Comparison of ENCODE assay signal across 24 mouse cellular contexts in the genomic region with DNA sequence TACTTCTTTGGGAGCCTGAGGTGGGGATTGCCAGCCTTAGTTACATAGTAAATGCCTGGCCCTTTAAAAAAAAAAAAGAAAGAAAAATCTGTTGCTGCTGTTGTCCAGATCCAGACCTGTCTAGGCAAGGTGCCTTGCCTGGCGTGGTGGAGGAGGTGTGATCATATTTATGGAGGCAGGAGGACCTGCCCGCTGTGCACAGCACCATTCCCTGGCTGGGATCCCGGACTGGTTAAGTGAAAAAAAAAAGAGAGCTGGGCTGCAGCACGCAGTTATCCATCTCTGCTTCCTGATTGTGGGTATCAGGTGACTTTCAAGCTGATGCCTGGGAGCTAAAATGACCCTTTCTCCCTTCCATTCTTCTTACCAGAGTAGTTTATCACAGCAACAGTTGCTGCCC. TPM values are rescaled to one million over a fixed set of nuclear protein-coding genes. Genes with fewer than 3 reads are reported as not detected.
DNase-seq lines count a peak whose midpoint lies in the region; ATAC-seq lines count a peak whose summit lies in the region.
"Had no signal": no experiment of that assay in that cellular context is flagged by ENCODE, and none has a peak within 500 bp of the region (broad histone marks: within the 10 kb centered on the region; RNA-seq: fewer than 3 reads in every experiment).

No protein-coding gene starts in this region.

- no peak for ATAC-seq in liver, embryonic 11.5 days (replicated peaks; ENCODE audit: low FRiP score)
- ATAC-seq: CD4-positive, CD25-positive, alpha-beta regulatory T cell, adult 4 months; intestine, embryonic 16.5 days had no signal

- H3K4me2 ChIP-seq in liver, embryonic 11.5 days = no peak overlapping the region
- H3K4me2 ChIP-seq: embryonic facial prominence, embryonic 13.5 days; hindbrain, embryonic 15.5 days; limb, embryonic 15.5 days had no signal

- H3K9ac ChIP-seq in liver, embryonic 11.5 days (ENCODE audit: low read depth, low read length) = 0 out of 2 replicates have a peak overlapping the region, but pooled peaks have one; percentile 27
- H3K9ac ChIP-seq: embryonic facial prominence, embryonic 13.5 days; hindbrain, embryonic 15.5 days; limb, embryonic 15.5 days had no signal

- WGBS in liver, embryonic 11.5 days = 80% methylated on average over 4 of the region's 4 CpGs

- peaks cover 26% of the 10 kb centered on the region for H3K4me1 ChIP-seq in liver, embryonic 11.5 days (replicated peaks; ENCODE audit: control insufficient read depth, insufficient read depth, low read length)
- H3K4me1 ChIP-seq: embryonic facial prominence, embryonic 13.5 days; forebrain, embryonic 10.5 days had no signal

- DNase-seq in liver, embryonic 11.5 days (ENCODE audit: low spot score) = no peak
- no peak for DNase-seq in liver
- peak; percentile 55 for DNase-seq in cerebellum, adult 8-10 months
- DNase-seq in fat pad, adult 2 months (ENCODE audit: extremely low read depth, low read depth, low spot score) = peak; percentile 55
- DNase-seq in heart, postnatal 36 days = no peak
- DNase-seq in right cerebral cortex, adult 18-20 months = no peak
- no peak for DNase-seq in yolk sac, embryonic 10.5 days (ENCODE audit: low spot score)
- DNase-seq: heart, adult 18-20 months; layer of hippocampus, adult 9-11 months; spleen, adult 18-20 months; thymus, adult 2 months had no signal

- peaks cover 22% of the 10 kb centered on the region; the same call in 1 of the 2 replicates for H3K36me3 ChIP-seq in liver, embryonic 11.5 days (ENCODE audit: control insufficient read depth, insufficient read depth, low read length)

- no peaks in the 10 kb centered on the region for H3K9me3 ChIP-seq in liver, embryonic 11.5 days (ENCODE audit: control insufficient read depth, low read length)
- H3K9me3 ChIP-seq: embryonic facial prominence, embryonic 13.5 days; forebrain, embryonic 10.5 days; G1E; hindbrain, embryonic 15.5 days; limb, embryonic 15.5 days had no signal

- H3K4me3 ChIP-seq in liver, embryonic 11.5 days (ENCODE audit: low read depth, low read length) = no peak overlapping the region
- H3K4me3 ChIP-seq: embryonic facial prominence, embryonic 13.5 days; forebrain, embryonic 10.5 days; hindbrain, embryonic 15.5 days; limb, embryonic 15.5 days had no signal

- H3K27ac ChIP-seq in liver, embryonic 11.5 days (ENCODE audit: low read depth, low read length) = 0 out of 2 replicates have a peak overlapping the region, but pooled peaks have one; percentile 2
- H3K27ac ChIP-seq: embryonic facial prominence, embryonic 13.5 days; forebrain, embryonic 10.5 days; hindbrain, embryonic 15.5 days; limb, embryonic 15.5 days had no signal

- no peaks in the 10 kb centered on the region for H3K27me3 ChIP-seq in liver, embryonic 11.5 days (replicated peaks; ENCODE audit: control insufficient read depth, insufficient read depth, low read length)
- H3K27me3 ChIP-seq: embryonic facial prominence, embryonic 13.5 days; hindbrain, embryonic 15.5 days; limb, embryonic 15.5 days had no signal

- intact Hi-C loops in heart, postnatal 36 days (cut with DNase I) = no loop called here

RNA-seq across cellular contexts. Expression of a gene that starts 4.5 kb away (rescaled TPM):
- polyA plus RNA-seq in liver, embryonic 11.5 days (2014; fragmentation: Nextera tagmentation; extraction: Ambion mirVana) = not detected in 2 replicates
- total RNA-seq in heart, postnatal 36 days (2021) = not detected
- total RNA-seq: adrenal gland, adult 18-20 months; common myeloid progenitor, adult 5-6 weeks; G1E; gastrocnemius, adult 8-10 months; heart, adult 18-20 months; midbrain, postnatal 0 days had no signal
- polyA plus RNA-seq: CD4-positive, CD25-positive, alpha-beta regulatory T cell, adult 4 months; embryonic facial prominence, embryonic 13.5 days; G1E; heart, embryonic 16.5 days; hindbrain, embryonic 15.5 days; intestine, embryonic 16.5 days; midbrain, postnatal 0 days; stomach, embryonic 14.5 days had no signal

RNA-seq across cellular contexts. Expression of a gene that starts 13.1 kb away (rescaled TPM):
- 24.9 and 25.4 TPM in 2 replicates for polyA plus RNA-seq in liver, embryonic 11.5 days (2014; fragmentation: Nextera tagmentation; extraction: Ambion mirVana)
- total RNA-seq in heart, postnatal 36 days (2021) = 10 to 100 TPM; 16.9 to 18.0 TPM

RNA-seq across cellular contexts. Expression of a gene that starts 47.6 kb away (rescaled TPM):
- 16.4 and 19.4 TPM in 2 replicates for polyA plus RNA-seq in liver, embryonic 11.5 days (2014; fragmentation: Nextera tagmentation; extraction: Ambion mirVana)
- total RNA-seq in heart, postnatal 36 days (2021) = 10 to 100 TPM; 16.7 to 16.8 TPM

RNA-seq across cellular contexts. Expression of a gene that starts 47.6 kb away (rescaled TPM):
- polyA plus RNA-seq in liver, embryonic 11.5 days (2014; fragmentation: Nextera tagmentation; extraction: Ambion mirVana) = 52.9 and 55.8 TPM in 2 replicates
- 10 to 100 TPM; 33.5 to 36.0 TPM for total RNA-seq in heart, postnatal 36 days (2021)

Comparison
In these comparisons a context has a peak if more than half of its experiments do, and no peak if none do; other contexts are left out.
1. DNase-seq: peak in cerebellum, adult 8-10 months (single experiment) and fat pad, adult 2 months (single experiment); none in liver, embryonic 11.5 days (single experiment), liver (single experiment), heart, postnatal 36 days (0 of 2), right cerebral cortex, adult 18-20 months (single experiment) and yolk sac, embryonic 10.5 days (single experiment).